Mouse (Mus musculus) bone marrow, adult 2 months (tissue): ENCODE measurements around the gene Vwa1.
"Not testable (repeated sequence)": the region's sequence is repeated elsewhere in the genome, so short reads cannot be mapped to it uniquely, and the experiment has no call there.

Source experiments
- CTCF ChIP-seq: fragments of 200-500 bp; IDR thresholded peaks from 2 replicates; pipeline ENCODE4 v1.5.1; 2011; ENCODE audit warnings: low read length, control low read depth; ENCODE audit not compliant: control insufficient read depth, insufficient read depth
- POLR2A ChIP-seq: fragments of 200-500 bp; IDR thresholded peaks from 2 replicates; pipeline ENCODE4 v1.6.1; 2011; ENCODE audit warnings: low read depth, mild to moderate bottlenecking, control low read depth, low read length, borderline replicate concordance; ENCODE audit not compliant: control insufficient read depth

DNA sequence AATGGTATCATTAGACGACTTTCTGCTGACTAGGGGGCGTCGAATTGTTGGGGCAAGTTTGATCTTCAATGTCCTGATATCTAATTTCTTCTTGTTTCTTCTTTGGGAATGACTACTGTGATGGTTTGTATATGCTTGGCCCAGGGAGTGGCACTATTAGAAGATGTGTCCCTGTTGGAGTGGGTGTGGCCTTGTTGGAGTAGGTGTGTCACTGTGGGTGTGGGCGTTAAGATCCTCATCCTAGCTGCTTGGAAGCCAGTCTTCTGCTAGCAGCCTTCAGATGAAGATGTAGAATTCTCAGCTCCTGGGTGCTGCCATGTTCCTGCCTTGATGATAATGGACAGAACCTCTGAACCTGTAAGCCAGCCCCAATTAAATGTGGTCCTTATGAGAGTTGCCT lies 14.3 kb upstream of the Vwa1 start:
- TF ChIP-seq CTCF, POLR2A: not testable (repeated sequence)
